Mouse (Mus musculus): ENCODE measurements at regions not wholly inside any gene's neighbourhood (a gene's known extent, or its start where the extent isn't known, plus 50 kb on each side); places are given as distances from the start of the nearest gene placed in this dataset.

GRCm38 (mm10) chr13:97531181-97531580, 229.3 kb downstream of the Gm10260 start:
- DNase-seq (ENCODE audit: low spot score) = no peak

GRCm38 (mm10) chr13:97530570-97530969, 229.9 kb downstream of the Gm10260 start:
- intact Hi-C loops (cut with DNase I) = no loop called here
- DNase-seq (ENCODE audit: low spot score) = no peak

More at GRCm38 (mm10) chr13:97531181-97531580, 229.3 kb downstream of the Gm10260 start:
- intact Hi-C loops (cut with DNase I) = no loop called here

GRCm38 (mm10) chr13:97527958-97528357, 232.5 kb downstream of the Gm10260 start:
- DNase-seq (ENCODE audit: low spot score) = no peak
- intact Hi-C loops (cut with DNase I) = no loop called here

- intact Hi-C loops (cut with DNase I) = no loop called here
- DNase-seq (ENCODE audit: low spot score) = no peak
Measured at GRCm38 (mm10) chr13:97524847-97525434, 235.5 kb downstream of the Gm10260 start.

GRCm38 (mm10) chr13:97523523-97524412, 236.7 kb downstream of the Gm10260 start:
- no peak for DNase-seq (ENCODE audit: low spot score)
- intact Hi-C loops (cut with DNase I) = no loop called here

GRCm38 (mm10) chr13:97520988-97521547, 239.4 kb downstream of the Gm10260 start:
- no peak for DNase-seq (ENCODE audit: low spot score)
- intact Hi-C loops (cut with DNase I) = no loop called here

- intact Hi-C loops (cut with DNase I) = no loop called here
- DNase-seq (ENCODE audit: low spot score) = no peak
Measured at GRCm38 (mm10) chr13:97516731-97517130, 243.7 kb downstream of the Gm10260 start.

- intact Hi-C loops (cut with DNase I) = no loop called here
- DNase-seq (ENCODE audit: low spot score) = no peak
Measured at GRCm38 (mm10) chr13:97514421-97515066, 245.9 kb downstream of the Gm10260 start.

GRCm38 (mm10) chr13:97512521-97512920, 247.9 kb downstream of the Gm10260 start:
- no peak for DNase-seq (ENCODE audit: low spot score)
- intact Hi-C loops (cut with DNase I) = no loop called here

GRCm38 (mm10) chr13:97510431-97511261, 249.8 kb downstream of the Gm10260 start:
- no peak for DNase-seq (ENCODE audit: low spot score)
- intact Hi-C loops (cut with DNase I) = no loop called here

GRCm38 (mm10) chr13:97504949-97505348, 255.5 kb downstream of the Gm10260 start:
- intact Hi-C loops (cut with DNase I) = no loop called here
- DNase-seq (ENCODE audit: low spot score) = no peak

- DNase-seq (ENCODE audit: low spot score) = no peak
- intact Hi-C loops (cut with DNase I) = no loop called here
Measured at GRCm38 (mm10) chr13:97503955-97504739, 256.3 kb downstream of the Gm10260 start.

- no peak for DNase-seq (ENCODE audit: low spot score)
- intact Hi-C loops (cut with DNase I) = no loop called here
Measured at GRCm38 (mm10) chr13:97503391-97503790, 257.0 kb downstream of the Gm10260 start.

- intact Hi-C loops (cut with DNase I) = no loop called here
- DNase-seq (ENCODE audit: low spot score) = no peak
Measured at GRCm38 (mm10) chr13:97500155-97500554, 259.2 kb downstream of the Enc1 start.

- DNase-seq (ENCODE audit: low spot score) = no peak
- intact Hi-C loops (cut with DNase I) = no loop called here
Measured at GRCm38 (mm10) chr13:97498981-97499380, 258.1 kb downstream of the Enc1 start.

- intact Hi-C loops (cut with DNase I) = no loop called here
- DNase-seq (ENCODE audit: low spot score) = no peak
Measured at GRCm38 (mm10) chr13:97497928-97498327, 257.0 kb downstream of the Enc1 start.

- intact Hi-C loops (cut with DNase I) = no loop called here
Measured at GRCm38 (mm10) chr13:97494770-97495169, 253.9 kb downstream of the Enc1 start.

GRCm38 (mm10) chr13:97493836-97494235, 252.9 kb downstream of the Enc1 start:
- intact Hi-C loops (cut with DNase I) = no loop called here
- no peak for DNase-seq (ENCODE audit: low spot score)

More at GRCm38 (mm10) chr13:97494770-97495169, 253.9 kb downstream of the Enc1 start:
- no peak for DNase-seq (ENCODE audit: low spot score)

All from heart, postnatal 25 days (tissue).